Mouse (Mus musculus) ES-E14 (cell line): ENCODE measurements around the gene Hist1h4h. TPM values are rescaled to one million over a fixed set of nuclear protein-coding genes. Genes with fewer than 3 reads are reported as not detected.

Experiments used
- DNase-seq: peaks from one replicate; pipeline ENCODE4 v3.0.0-alpha.2; 2013; ENCODE audit warnings: low read depth, low spot score
- H3K27ac ChIP-seq: 2 replicates; pipeline ENCODE4 v1.5.1; 2012; ENCODE audit warnings: low read depth, mild to moderate bottlenecking, low read length, moderate library complexity, mixed read lengths; ENCODE audit not compliant: poor library complexity, insufficient read depth, severe bottlenecking
- H3K36me3 ChIP-seq: 2 replicates; pipeline ENCODE4 v1.6.1; 2012; ENCODE audit warnings: mild to moderate bottlenecking, low read length, moderate library complexity, mixed read lengths; ENCODE audit not compliant: control insufficient read depth, poor library complexity, insufficient read depth, severe bottlenecking
- H3K4me1 ChIP-seq, 2 experiments: fragments of 150-350 bp in 1 of 2; sonication (generic) in 1 of 2; 2 replicates each; pipeline ENCODE4 v1.6.1; 2012; ENCODE audit warnings: low read length in 2 of 2, mild to moderate bottlenecking in 1 of 2, mixed read lengths in 1 of 2; ENCODE audit not compliant: control insufficient read depth in 2 of 2, insufficient read depth in 2 of 2, poor library complexity in 1 of 2
- H3K4me3 ChIP-seq, 2 experiments: fragments of 150-350 bp in 1 of 2; sonication (generic) in 1 of 2; 2 replicates each; pipeline ENCODE4 v1.5.1; 2012; ENCODE audit warnings: low read length in 2 of 2, low read depth in 1 of 2, mild to moderate bottlenecking in 1 of 2, mixed read lengths in 1 of 2; ENCODE audit not compliant: insufficient read depth in 1 of 2, poor library complexity in 1 of 2, severe bottlenecking in 1 of 2
- H3K9ac ChIP-seq: 2 replicates; pipeline ENCODE4 v1.6.1; 2012; ENCODE audit warnings: low read depth, mild to moderate bottlenecking, low read length, mixed read lengths; ENCODE audit not compliant: poor library complexity, insufficient read depth, severe bottlenecking
- H3K9me3 ChIP-seq: fragments of 150-350 bp; sonication (generic); 2 replicates; pipeline ENCODE4 v1.6.1; 2012; ENCODE audit warnings: low read depth, mild to moderate bottlenecking, low read length; ENCODE audit not compliant: control insufficient read depth, insufficient read depth
- CHD2 ChIP-seq: IDR thresholded peaks from 2 replicates; pipeline ENCODE4 v1.6.1; 2014; ENCODE audit warnings: mild to moderate bottlenecking, low read depth, low read length, inconsistent platforms
- HCFC1 ChIP-seq: IDR thresholded peaks from 2 replicates; pipeline ENCODE4 v1.6.1; 2012; ENCODE audit warnings: low read length, inconsistent platforms, borderline replicate concordance; ENCODE audit not compliant: insufficient read depth
- MAFK ChIP-seq: IDR thresholded peaks from 2 replicates; pipeline ENCODE4 v1.6.1; 2014; ENCODE audit warnings: mild to moderate bottlenecking, low read depth, low read length, inconsistent platforms; ENCODE audit not compliant: insufficient read depth
- ZC3H11A ChIP-seq: IDR thresholded peaks from 2 replicates; pipeline ENCODE4 v1.6.1; 2012; ENCODE audit warnings: low read depth, mild to moderate bottlenecking, inconsistent platforms, low read length, borderline replicate concordance
- ZNF384 ChIP-seq: IDR thresholded peaks from 2 replicates; pipeline ENCODE4 v1.6.1; 2012; ENCODE audit warnings: low read depth, low read length, inconsistent platforms
- in situ Hi-C, 2 experiments: fragments of 600-800 bp; cut with MboI; formaldehyde crosslinking; loops; one replicate each; pipeline ENCODE4 v1.15.1; 2025; ENCODE audit warnings: low sequenced_read_pairs in 2 of 2, inconsistent platforms in 1 of 2; ENCODE audit not compliant: unreplicated experiment in 2 of 2
- total RNA-seq: library from RNA; depleted of rRNA; stranded (reverse); fragments of 300-350 nt; gene quantifications from 2 replicates; pipeline ENCODE4 v1.2.3, GENCODE M21; 2012

Gene Hist1h4h
- total RNA-seq, 1 experiment, result 2,804 TPM

DNA sequence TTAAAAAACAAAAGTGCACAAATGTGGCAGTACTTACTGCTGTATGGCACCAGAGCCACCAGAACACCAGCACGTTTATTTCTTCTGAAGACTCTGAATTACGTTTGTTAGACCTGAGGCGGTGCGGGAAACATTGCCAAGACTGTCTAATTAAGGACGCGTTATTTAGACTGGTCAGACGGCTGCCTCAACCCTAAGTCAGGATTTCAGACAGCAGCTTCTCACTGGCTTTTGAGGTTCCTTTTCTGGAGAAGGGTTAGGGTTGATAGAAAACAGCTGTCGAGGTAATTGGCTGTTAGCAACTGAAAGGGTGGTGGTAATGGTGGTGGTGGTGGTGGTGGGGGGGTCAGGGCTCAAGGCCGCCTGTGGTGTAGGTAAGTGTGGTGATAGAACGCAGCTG is 32.2 kb upstream of the Hist1h4h start:
- H3K36me3 ChIP-seq, result no peaks in the 10 kb centered on the region
- in situ Hi-C loops, result no loop called here
- H3K9ac ChIP-seq, result peak overlapping the region; percentile 48; the same call in 1 of the 2 replicates
- no peaks in the 10 kb centered on the region for H3K9me3 ChIP-seq
- no peak overlapping the region for H3K27ac ChIP-seq
- TF ChIP-seq ZNF384, result no peak
- no peak for TF ChIP-seq HCFC1
- TF ChIP-seq ZC3H11A, result no peak
- TF ChIP-seq CHD2, result no peak
- no peak for TF ChIP-seq MAFK
- H3K4me1 ChIP-seq, result peaks cover 0 to 9% of the 10 kb centered on the region in 2 experiments; a peak in 2 of 4 replicates
- peak overlapping the region; percentile 9 to 38; a peak in 3 of 4 replicates for H3K4me3 ChIP-seq
- no peak for DNase-seq

DNA sequence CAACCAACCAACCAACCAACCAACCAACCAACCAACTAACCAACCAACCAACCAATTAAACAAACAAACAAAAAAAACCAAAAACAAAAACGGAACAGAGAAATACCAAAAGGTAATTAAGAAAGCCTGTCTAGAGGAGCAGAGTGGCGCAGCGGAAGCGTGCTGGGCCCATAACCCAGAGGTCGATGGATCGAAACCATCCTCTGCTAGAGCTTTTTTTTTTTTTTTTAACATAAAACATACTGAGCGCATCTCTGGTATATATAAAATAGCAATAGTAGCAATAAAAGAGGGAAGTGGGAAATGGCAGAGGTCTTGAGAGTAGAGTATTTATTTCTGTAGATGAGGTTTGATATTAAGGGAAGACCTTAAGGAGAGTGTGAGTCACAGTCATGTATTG is 30.9 kb upstream of the Hist1h4h start:
- no peak overlapping the region for H3K9ac ChIP-seq

DNA sequence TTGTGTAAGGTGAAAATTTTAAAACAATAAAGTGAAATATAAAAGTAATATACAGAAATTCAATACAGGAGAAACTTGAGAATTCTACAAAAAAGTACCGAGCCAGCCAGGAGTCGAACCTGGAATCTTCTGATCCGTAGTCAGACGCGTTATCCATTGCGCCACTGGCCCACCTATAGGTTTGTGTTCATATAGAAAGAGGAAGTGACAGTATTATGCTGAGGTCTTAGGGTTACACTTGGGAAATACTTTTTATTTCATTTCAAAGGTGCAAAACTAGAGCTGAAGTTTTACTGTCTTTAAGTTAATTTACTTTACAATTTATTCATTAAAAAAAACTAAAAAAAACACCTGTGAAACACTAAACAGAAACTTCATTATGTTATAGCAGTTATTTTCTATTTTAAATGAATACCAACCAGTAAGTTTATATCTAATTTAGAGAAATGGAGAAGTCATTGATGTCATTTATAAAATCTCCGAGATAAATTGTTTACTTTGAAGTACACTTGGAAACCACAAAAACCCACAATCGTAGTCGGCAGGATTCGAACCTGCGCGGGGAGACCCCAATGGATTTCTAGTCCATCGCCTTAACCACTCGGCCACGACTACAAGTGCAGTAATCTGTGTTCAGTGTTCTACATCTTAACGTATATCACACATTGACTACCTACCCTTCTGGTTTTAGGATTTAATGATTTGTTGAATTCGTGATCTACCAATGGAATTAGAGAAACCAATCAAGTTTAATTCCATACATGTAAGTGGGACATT is 30.2 kb upstream of the Hist1h4h start:
- Histone ChIP-seq H3K9me3 (no peaks in the 10 kb centered on the region), H3K4me3 (peak overlapping the region in 1 of 2 experiments; percentile 40; a peak in 2 of 4 replicates), H3K9ac (no peak overlapping the region), H3K4me1 (peaks cover 0 to 7% of the 10 kb centered on the region in 2 experiments; a peak in 2 of 4 replicates), H3K36me3 (no peaks in the 10 kb centered on the region), H3K27ac (no peak overlapping the region)
- peak; percentile 76 for DNase-seq
- TF ChIP-seq ZNF384 (no peak), MAFK (peak; percentile 94)
- in situ Hi-C loops, result loop anchor here (25.0 kb wide), 1 partner anchor 188 kb away; no protein-coding TSS in a partner anchor

More for the DNA sequence above, 30.9 kb upstream of the Hist1h4h start:
- H3K9me3 ChIP-seq, result no peaks in the 10 kb centered on the region
- in situ Hi-C loops, result loop anchor here (25.0 kb wide), 1 partner anchor 188 kb away; no protein-coding TSS in a partner anchor
- H3K36me3 ChIP-seq, result no peaks in the 10 kb centered on the region
- H3K27ac ChIP-seq, result no peak overlapping the region
- TF ChIP-seq HCFC1, result no peak
- no peak for TF ChIP-seq CHD2
- TF ChIP-seq ZC3H11A, result no peak
- peak; percentile 93 for TF ChIP-seq ZNF384
- TF ChIP-seq MAFK, result peak; percentile 88
- H3K4me3 ChIP-seq, result peak overlapping the region in 1 of 2 experiments; percentile 40; a peak in 3 of 4 replicates
- no peak for DNase-seq
- peaks cover 0 to 9% of the 10 kb centered on the region in 2 experiments; a peak in 2 of 4 replicates for H3K4me1 ChIP-seq

DNA sequence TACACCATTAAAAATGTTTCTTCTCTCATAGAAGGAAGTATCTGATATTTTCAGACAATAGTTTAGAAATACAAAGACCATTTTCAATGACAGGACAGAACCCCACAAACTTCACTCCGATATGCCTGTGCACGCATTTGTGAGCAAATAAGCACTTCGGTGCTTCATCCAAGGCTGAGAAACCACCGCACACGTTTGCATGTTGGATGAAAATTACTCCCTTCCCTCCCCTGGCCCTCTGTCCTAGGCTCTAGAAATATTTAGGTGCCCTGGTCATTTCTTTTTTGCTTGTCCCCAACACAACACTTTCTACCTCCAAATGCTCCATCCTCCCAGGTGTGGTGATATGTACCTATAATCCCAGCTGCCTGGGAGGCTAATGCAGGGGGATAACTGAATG is 29.3 kb upstream of the Hist1h4h start:
- Histone ChIP-seq H3K4me3 (peak overlapping the region; percentile 25 to 34; a peak in 3 of 4 replicates), H3K36me3 (no peaks in the 10 kb centered on the region), H3K4me1 (peaks cover 0 to 6% of the 10 kb centered on the region in 2 experiments; a peak in 2 of 4 replicates), H3K9me3 (no peaks in the 10 kb centered on the region), H3K27ac (no peak overlapping the region), H3K9ac (no peak overlapping the region)
- DNase-seq, result no peak
- in situ Hi-C loops, result loop anchor here (25.0 kb wide), 1 partner anchor 189 kb away; no protein-coding TSS in a partner anchor
- TF ChIP-seq HCFC1 (no peak), MAFK (no peak), CHD2 (no peak), ZC3H11A (no peak), ZNF384 (no peak)
